In genomic region chr7:126774463-126774862, GRCm38 (mm10) we compare ENCODE assay signal across 23 mouse cellular contexts. TPM values are rescaled to one million over a fixed set of nuclear protein-coding genes. Genes with fewer than 3 reads are reported as not detected.
A peak's percentile ranks its signal among the peaks of the same experiment; 100 is the strongest.
DNase-seq lines count a peak whose midpoint lies in the region; ATAC-seq and TF ChIP-seq lines count a peak whose summit lies in the region.
"Had no signal": no experiment of that assay in that cellular context is flagged by ENCODE, and none has a peak within 500 bp of the region (broad histone marks: within the 10 kb centered on the region; RNA-seq: fewer than 3 reads in every experiment).

No protein-coding gene starts in this region.

- peaks cover 5% of the 10 kb centered on the region for H3K79me2 ChIP-seq in heart, adult 2 months (replicated peaks; ENCODE audit: control insufficient read depth, insufficient read depth, low read length)

- peaks cover 10% of the 10 kb centered on the region for H3K4me1 ChIP-seq in heart, adult 2 months (ENCODE audit: control insufficient read depth, insufficient read depth, low read length)
- H3K4me1 ChIP-seq in liver, embryonic 16.5 days (ENCODE audit: control insufficient read depth, low read depth, low read length), result peaks cover 29% of the 10 kb centered on the region
- peaks cover 58% of the 10 kb centered on the region for H3K4me1 ChIP-seq in liver, embryonic 12.5 days

- H3K36me3 ChIP-seq in heart, adult 2 months (ENCODE audit: control insufficient read depth, insufficient read depth, low read length), result peaks cover 5% of the 10 kb centered on the region
- peaks cover 11% of the 10 kb centered on the region for H3K36me3 ChIP-seq in liver, embryonic 16.5 days (ENCODE audit: control insufficient read depth, insufficient read depth)
- H3K36me3 ChIP-seq in liver, embryonic 12.5 days, result peaks cover 38% of the 10 kb centered on the region

- ATAC-seq in liver, embryonic 16.5 days (ENCODE audit: low read depth), result no peak
- no peak for ATAC-seq in liver, embryonic 12.5 days
- peak; percentile 32 for ATAC-seq in CD4-positive, CD25-positive, alpha-beta regulatory T cell, adult 4 months
- ATAC-seq: forebrain, embryonic 16.5 days; hindbrain, embryonic 16.5 days; lung, postnatal 0 days; midbrain, embryonic 15.5 days had no signal

- no peak for TF ChIP-seq EP300 in heart, adult 2 months (IDR thresholded peaks at IDR 0.05; ENCODE audit: insufficient read depth, low read depth, low read length)

- TF ChIP-seq POLR2A in heart, adult 2 months (IDR thresholded peaks at IDR 0.05; ENCODE audit: insufficient read depth, low read depth, low read length), result no peak

- H3K4me3 ChIP-seq in heart, adult 2 months, result no peak overlapping the region
- no peak overlapping the region for H3K4me3 ChIP-seq in liver, embryonic 16.5 days (ENCODE audit: low read depth, low read length)
- H3K4me3 ChIP-seq in liver, embryonic 12.5 days, result no peak overlapping the region
- H3K4me3 ChIP-seq: erythroblast, embryonic 14.5 days; heart, embryonic 10.5 days; heart, embryonic 15.5 days; midbrain, embryonic 15.5 days had no signal

- peak overlapping the region; percentile 36 for H3K27ac ChIP-seq in heart, adult 2 months
- H3K27ac ChIP-seq in liver, embryonic 16.5 days (ENCODE audit: low read length), result 0 out of 2 replicates have a peak overlapping the region, but pooled peaks have one; percentile 22
- no peak overlapping the region for H3K27ac ChIP-seq in liver, embryonic 12.5 days
- H3K27ac ChIP-seq: heart, embryonic 10.5 days; heart, embryonic 15.5 days; macrophage; midbrain, embryonic 15.5 days had no signal

- intact Hi-C loops in heart, adult 2 months (cut with DNase I), result no loop called here

- no peaks in the 10 kb centered on the region for H3K27me3 ChIP-seq in heart, adult 2 months (ENCODE audit: control insufficient read depth, insufficient read depth, low read length)
- H3K27me3 ChIP-seq in liver, embryonic 16.5 days (ENCODE audit: control insufficient read depth, insufficient read depth, low read depth, low read length), result no peaks in the 10 kb centered on the region
- H3K27me3 ChIP-seq in liver, embryonic 12.5 days (replicated peaks), result no peaks in the 10 kb centered on the region
- H3K27me3 ChIP-seq: CH12.LX; heart, embryonic 15.5 days; midbrain, embryonic 15.5 days had no signal

- H3K9ac ChIP-seq in heart, adult 2 months (ENCODE audit: low read depth, low read length), result no peak overlapping the region
- H3K9ac ChIP-seq in liver, embryonic 16.5 days (ENCODE audit: low read depth, low read length), result 0 out of 2 replicates have a peak overlapping the region, but pooled peaks have one; percentile 5
- H3K9ac ChIP-seq in liver, embryonic 12.5 days, result no peak overlapping the region
- H3K9ac ChIP-seq: heart, embryonic 15.5 days; midbrain, embryonic 15.5 days had no signal

- no peak for TF ChIP-seq CTCF in heart, adult 2 months (IDR thresholded peaks at IDR 0.05)

- WGBS in heart, adult 2 months, result 38% methylated on average over 2 of the region's 2 CpGs
- 30% methylated on average over 2 of the region's 2 CpGs for WGBS in liver, embryonic 16.5 days (ENCODE audit: insufficient replicate concordance)
- WGBS in liver, embryonic 12.5 days (ENCODE audit: insufficient replicate concordance), result 45% methylated on average over 2 of the region's 2 CpGs

- no peak overlapping the region for H3K4me2 ChIP-seq in liver, embryonic 16.5 days (ENCODE audit: low read depth, low read length)
- no peak overlapping the region for H3K4me2 ChIP-seq in liver, embryonic 12.5 days
- H3K4me2 ChIP-seq: heart, embryonic 15.5 days; midbrain, embryonic 15.5 days had no signal

- no peaks in the 10 kb centered on the region for H3K9me3 ChIP-seq in liver, embryonic 16.5 days (replicated peaks; ENCODE audit: control insufficient read depth, low read length)
- no peaks in the 10 kb centered on the region for H3K9me3 ChIP-seq in liver, embryonic 12.5 days (replicated peaks)
- H3K9me3 ChIP-seq: heart, embryonic 10.5 days; heart, embryonic 15.5 days; midbrain, embryonic 15.5 days had no signal

- no peak for DNase-seq in heart, adult 2 months
- no peak for DNase-seq in heart, adult 8-10 months (ENCODE audit: low spot score)
- peak; percentile 49 for DNase-seq in naive thymus-derived CD4-positive, alpha-beta T cell, adult 2 months (ENCODE audit: low read depth)
- DNase-seq in embryo, embryonic 10 days (ENCODE audit: low spot score), result no peak
- DNase-seq in lung, postnatal 10 days, result no peak
- DNase-seq: cerebellum, adult 8-10 months; kidney, adult 18-20 months; layer of hippocampus, adult 9-11 months; liver; lung, adult 18-20 months; thymus, adult 2 months had no signal

RNA-seq across cellular contexts. Expression of gene Ypel3, which starts 2.3 kb away (rescaled TPM):
- 10 to 100 TPM; 60.2 to 89.9 TPM for total RNA-seq in heart, adult 2 months (2021)
- 115 and 144 TPM in 2 replicates for polyA plus RNA-seq in heart, adult 2 months (2012; rRNA removed)
- total RNA-seq in heart, adult 8-10 months (2022), result 10 to 100 TPM; 46.6 to 99.6 (median 72.6) TPM
- polyA plus RNA-seq in liver, embryonic 16.5 days (2015; fragmentation: Nextera tagmentation; extraction: Ambion mirVana), result 102 and 119 TPM in 2 replicates
- 77.2 and 78.5 TPM in 2 replicates for polyA plus RNA-seq in liver, embryonic 12.5 days (2016; fragmentation: Nextera tagmentation; extraction: Ambion mirVana)
- polyA plus RNA-seq in CD4-positive, CD25-positive, alpha-beta regulatory T cell, adult 4 months (2017; shearing (Covaris generic)), result 10 to 100 TPM; 58.4 to 83.8 TPM

RNA-seq across cellular contexts. Expression of gene Tbx6, which starts 6.8 kb away (rescaled TPM):
- under 1 TPM; 0.44 to 0.66 TPM for total RNA-seq in heart, adult 2 months (2021)
- 2.3 and 2.9 TPM in 2 replicates for polyA plus RNA-seq in heart, adult 2 months (2012; rRNA removed)
- total RNA-seq in heart, adult 8-10 months (2022), result under 1 TPM; 0.40 to 0.49 (median 0.42) TPM
- polyA plus RNA-seq in liver, embryonic 16.5 days (2015; fragmentation: Nextera tagmentation; extraction: Ambion mirVana), result 0.90 and 1.3 TPM in 2 replicates
- polyA plus RNA-seq in liver, embryonic 12.5 days (2016; fragmentation: Nextera tagmentation; extraction: Ambion mirVana), result 0.33 and 0.50 TPM in 2 replicates
- polyA plus RNA-seq in CD4-positive, CD25-positive, alpha-beta regulatory T cell, adult 4 months (2017; shearing (Covaris generic)), result 1 to 10 TPM; 5.9 to 7.5 TPM

RNA-seq across cellular contexts. Expression of gene Gdpd3, which starts 8.3 kb away (rescaled TPM):
- total RNA-seq in heart, adult 2 months (2021), result 1 to 10 TPM; 1.3 TPM
- polyA plus RNA-seq in heart, adult 2 months (2012; rRNA removed), result 4.3 and 75.7 TPM in 2 replicates
- total RNA-seq in heart, adult 8-10 months (2022), result 1 to 10 TPM; 1.3 to 2.2 (median 1.8) TPM
- 0.36 and 0.55 TPM in 2 replicates for polyA plus RNA-seq in liver, embryonic 16.5 days (2015; fragmentation: Nextera tagmentation; extraction: Ambion mirVana)
- polyA plus RNA-seq in liver, embryonic 12.5 days (2016; fragmentation: Nextera tagmentation; extraction: Ambion mirVana), result 0.54 and 0.78 TPM in 2 replicates
- polyA plus RNA-seq in CD4-positive, CD25-positive, alpha-beta regulatory T cell, adult 4 months (2017; shearing (Covaris generic)), result 10 to 100 TPM; 13.9 to 17.4 TPM

RNA-seq across cellular contexts. Expression of gene Mapk3, which starts 15.1 kb away (rescaled TPM):
- total RNA-seq in heart, adult 2 months (2021), result 10 to 100 TPM; 45.9 to 53.1 TPM
- 111 and 120 TPM in 2 replicates for polyA plus RNA-seq in heart, adult 2 months (2012; rRNA removed)
- 10 to 100 TPM; 46.5 to 52.3 (median 50.4) TPM for total RNA-seq in heart, adult 8-10 months (2022)
- 19.6 and 22.3 TPM in 2 replicates for polyA plus RNA-seq in liver, embryonic 16.5 days (2015; fragmentation: Nextera tagmentation; extraction: Ambion mirVana)
- polyA plus RNA-seq in liver, embryonic 12.5 days (2016; fragmentation: Nextera tagmentation; extraction: Ambion mirVana), result 23.7 and 25.0 TPM in 2 replicates
- 10 to 100 TPM; 16.9 to 17.8 TPM for polyA plus RNA-seq in CD4-positive, CD25-positive, alpha-beta regulatory T cell, adult 4 months (2017; shearing (Covaris generic))

RNA-seq across cellular contexts. Expression of gene Ppp4c, which starts 17.8 kb away (rescaled TPM):
- 10 to 100 TPM; 31.8 to 31.9 TPM for total RNA-seq in heart, adult 2 months (2021)
- 65.6 and 99.5 TPM in 2 replicates for polyA plus RNA-seq in heart, adult 2 months (2012; rRNA removed)
- total RNA-seq in heart, adult 8-10 months (2022), result 10 to 100 TPM; 32.7 to 36.8 (median 34.5) TPM
- polyA plus RNA-seq in liver, embryonic 16.5 days (2015; fragmentation: Nextera tagmentation; extraction: Ambion mirVana), result 82.2 and 91.1 TPM in 2 replicates
- 191 and 205 TPM in 2 replicates for polyA plus RNA-seq in liver, embryonic 12.5 days (2016; fragmentation: Nextera tagmentation; extraction: Ambion mirVana)
- 100 to 1,000 TPM; 139 to 140 TPM for polyA plus RNA-seq in CD4-positive, CD25-positive, alpha-beta regulatory T cell, adult 4 months (2017; shearing (Covaris generic))
